In genomic region chrX:20920844-20921364, GRCm38 (mm10) we compare ENCODE assay signal across 8 mouse cellular contexts. TPM values are rescaled to one million over a fixed set of nuclear protein-coding genes. Genes with fewer than 3 reads are reported as not detected.
DNase-seq lines count a peak whose midpoint lies in the region; ATAC-seq and TF ChIP-seq lines count a peak whose summit lies in the region.

TSS of gene Syn1 (minus strand) at chrX:20921004.

- H3K36me3 ChIP-seq in forebrain, embryonic 12.5 days (replicated peaks), result 0 out of 2 replicates have a peak, but pooled peaks cover 5% of the 10 kb centered on the region
- no peaks in the 10 kb centered on the region for H3K36me3 ChIP-seq in heart, postnatal 0 days (replicated peaks; ENCODE audit: control insufficient read depth, insufficient read depth, low read length)
- no peaks in the 10 kb centered on the region for H3K36me3 ChIP-seq in liver, embryonic 14.5 days (replicated peaks; ENCODE audit: control insufficient read depth, insufficient read depth, low read depth)
- H3K36me3 ChIP-seq in stomach, embryonic 15.5 days, result no peaks in the 10 kb centered on the region

- no peaks in the 10 kb centered on the region for H3K4me1 ChIP-seq in brown adipose tissue, adult 24 weeks (ENCODE audit: control insufficient read depth, insufficient read depth, insufficient read length, low read length)
- H3K4me1 ChIP-seq in forebrain, embryonic 12.5 days, result no peaks in the 10 kb centered on the region
- H3K4me1 ChIP-seq in heart, postnatal 0 days (ENCODE audit: control insufficient read depth, insufficient read depth), result no peaks in the 10 kb centered on the region
- H3K4me1 ChIP-seq in liver, embryonic 14.5 days (replicated peaks; ENCODE audit: control insufficient read depth in 2 of 2, insufficient read depth in 2 of 2, low read length in 1 of 2), result no peaks in the 10 kb centered on the region
- no peaks in the 10 kb centered on the region for H3K4me1 ChIP-seq in stomach, embryonic 15.5 days

- ATAC-seq in forebrain, embryonic 12.5 days (ENCODE audit: low FRiP score), result peak; percentile 97
- peak; percentile 93 for ATAC-seq in heart, postnatal 0 days (ENCODE audit: insufficient read depth, low read depth)
- peak; percentile 53; the same call in 1 of the 2 replicates for ATAC-seq in liver, embryonic 14.5 days (ENCODE audit: insufficient read depth)
- peak; percentile 92 for ATAC-seq in stomach, embryonic 15.5 days (ENCODE audit: insufficient read depth, low FRiP score, low read depth)

- H3K4me3 ChIP-seq in brown adipose tissue, adult 24 weeks (ENCODE audit: insufficient read depth, low read depth, low read length), result peak within 1 kb of the TSS; percentile 31
- peak within 1 kb of the TSS; percentile 52 for H3K4me3 ChIP-seq in forebrain, embryonic 12.5 days (replicated peaks)
- peak within 1 kb of the TSS; percentile 36 for H3K4me3 ChIP-seq in heart, postnatal 0 days (ENCODE audit: low read depth, low read length)
- H3K4me3 ChIP-seq in liver, embryonic 14.5 days (ENCODE audit: insufficient read depth in 1 of 2, low read depth in 2 of 2, low read length in 2 of 2), result peak within 1 kb of the TSS in 1 of 2 experiments; percentile 34; a peak in 2 of 4 replicates
- H3K4me3 ChIP-seq in stomach, embryonic 15.5 days (replicated peaks), result peak within 1 kb of the TSS; percentile 43

- no peaks in the 10 kb centered on the region for H3K9me3 ChIP-seq in forebrain, embryonic 12.5 days
- no peaks in the 10 kb centered on the region for H3K9me3 ChIP-seq in heart, postnatal 0 days (replicated peaks; ENCODE audit: control insufficient read depth, low read length)
- no peaks in the 10 kb centered on the region for H3K9me3 ChIP-seq in liver, embryonic 14.5 days (ENCODE audit: control insufficient read depth, low read length)
- H3K9me3 ChIP-seq in stomach, embryonic 15.5 days, result no peaks in the 10 kb centered on the region

- peak within 1 kb of the TSS; percentile 56 for H3K9ac ChIP-seq in forebrain, embryonic 12.5 days
- H3K9ac ChIP-seq in heart, postnatal 0 days (replicated peaks; ENCODE audit: low read depth, low read length), result no peak within 1 kb of the TSS
- H3K9ac ChIP-seq in liver, embryonic 14.5 days (replicated peaks), result no peak within 1 kb of the TSS
- H3K9ac ChIP-seq in stomach, embryonic 15.5 days, result no peak within 1 kb of the TSS

- no peaks in the 10 kb centered on the region for H3K27me3 ChIP-seq in forebrain, embryonic 12.5 days
- peaks cover 18% of the 10 kb centered on the region; the same call in 1 of the 2 replicates for H3K27me3 ChIP-seq in heart, postnatal 0 days (ENCODE audit: control insufficient read depth, insufficient read depth, low read length)
- peaks cover 28% of the 10 kb centered on the region for H3K27me3 ChIP-seq in liver, embryonic 14.5 days (ENCODE audit: control insufficient read depth, insufficient read depth, low read length)
- no peaks in the 10 kb centered on the region for H3K27me3 ChIP-seq in stomach, embryonic 15.5 days (replicated peaks)

- peak; percentile 87 for DNase-seq in CD4-positive, CD25-positive, alpha-beta regulatory T cell, adult 2 months (ENCODE audit: low read depth, low spot score)
- DNase-seq in heart, postnatal 0 days (ENCODE audit: low spot score), result peak; percentile 69
- peak; percentile 74 to 80 for DNase-seq in kidney, postnatal 36 days
- peak; percentile 26 to 35 (median 28) for DNase-seq in liver, embryonic 14.5 days (ENCODE audit: low read depth in 3 of 3, low spot score in 3 of 3)
- peak; percentile 77 for DNase-seq in neural tube, embryonic 10.5 days (ENCODE audit: extremely low spot score, low spot score)

- no peak within 1 kb of the TSS for H3K27ac ChIP-seq in brown adipose tissue, adult 24 weeks (replicated peaks; ENCODE audit: low read depth, low read length)
- peak within 1 kb of the TSS; percentile 36; the same call in 1 of the 2 replicates for H3K27ac ChIP-seq in forebrain, embryonic 12.5 days
- H3K27ac ChIP-seq in heart, postnatal 0 days (ENCODE audit: low read depth), result no peak within 1 kb of the TSS
- H3K27ac ChIP-seq in liver, embryonic 14.5 days, result no peak within 1 kb of the TSS
- H3K27ac ChIP-seq in stomach, embryonic 15.5 days, result no peak within 1 kb of the TSS

- 17% methylated on average over 10 of the region's 44 CpGs for WGBS in forebrain, embryonic 12.5 days
- WGBS in heart, postnatal 0 days, result 18% methylated on average over 39 of the region's 44 CpGs
- 10% methylated on average over 44 of the region's 44 CpGs for WGBS in liver, embryonic 14.5 days (ENCODE audit: insufficient replicate concordance)
- 17% methylated on average over 42 of the region's 44 CpGs for WGBS in stomach, embryonic 15.5 days

- H3K4me2 ChIP-seq in forebrain, embryonic 12.5 days, result peak within 1 kb of the TSS; percentile 65
- peak within 1 kb of the TSS; percentile 64 for H3K4me2 ChIP-seq in heart, postnatal 0 days (ENCODE audit: low read depth, low read length)
- H3K4me2 ChIP-seq in liver, embryonic 14.5 days (ENCODE audit: low read depth), result peak within 1 kb of the TSS; percentile 51
- H3K4me2 ChIP-seq in stomach, embryonic 15.5 days, result peak within 1 kb of the TSS; percentile 84

- no peak for TF ChIP-seq CTCF in heart, postnatal 0 days (IDR thresholded peaks at IDR 0.05; ENCODE audit: low read depth)
- no peak for TF ChIP-seq CTCF in liver, embryonic 14.5 days (IDR thresholded peaks at IDR 0.05; ENCODE audit: low read depth)

- TF ChIP-seq EP300 in heart, postnatal 0 days (IDR thresholded peaks at IDR 0.05; ENCODE audit: low read depth), result no peak
- no peak for TF ChIP-seq EP300 in liver, embryonic 14.5 days (IDR thresholded peaks at IDR 0.05; ENCODE audit: low read depth)

RNA-seq across cellular contexts. Expression of gene Syn1, which starts in this region (rescaled TPM):
- polyA plus RNA-seq in brown adipose tissue, adult 24 weeks (2012; ENCODE audit: insufficient read depth, insufficient read length, missing spikeins), result not detected in 2 replicates
- 15.4 and 17.8 TPM in 2 replicates for polyA plus RNA-seq in forebrain, embryonic 12.5 days (2016; fragmentation: Nextera tagmentation; extraction: Ambion mirVana)
- 0.50 TPM in 1 of 2 replicates, not detected in the other for total RNA-seq in heart, postnatal 0 days (2014; rRNA removed; ENCODE audit: low replicate concordance)
- 0.16 TPM in 1 of 2 replicates, not detected in the other for polyA plus RNA-seq in heart, postnatal 0 days (2015; fragmentation: Nextera tagmentation; extraction: Ambion mirVana)
- polyA plus RNA-seq in liver, embryonic 14.5 days (2012; rRNA removed), result 0.02 and 0.08 TPM in 2 replicates
- 0.05 and 0.06 TPM in 2 replicates for polyA plus RNA-seq in liver, embryonic 14.5 days (2014; fragmentation: Nextera tagmentation; extraction: Ambion mirVana)
- 1.9 and 2.8 TPM in 2 replicates for polyA plus RNA-seq in stomach, embryonic 15.5 days (2015; fragmentation: Nextera tagmentation; extraction: Ambion mirVana)

Comparison
In these comparisons a context has a peak if more than half of its experiments do, and no peak if none do; other contexts are left out.
1. Peak in DNase-seq, ATAC-seq, H3K4me3 ChIP-seq and H3K4me2 ChIP-seq in heart, postnatal 0 days; RNA of the gene not detected or under 1 TPM.
2. Peak in DNase-seq, ATAC-seq and H3K4me2 ChIP-seq in liver, embryonic 14.5 days; RNA of the gene not detected or under 1 TPM.
3. DNase-seq: peak in every context shown above with its lines; median percentile 87 in CD4-positive, CD25-positive, alpha-beta regulatory T cell, adult 2 months; 77 in kidney, postnatal 36 days; 77 in neural tube, embryonic 10.5 days; 69 in heart, postnatal 0 days; 28 in liver, embryonic 14.5 days.